Mouse (Mus musculus) lung, postnatal 10 days (tissue): ENCODE measurements around the gene Nudt17.
"Not testable (repeated sequence)": the region's sequence is repeated elsewhere in the genome, so short reads cannot be mapped to it uniquely, and the experiment has no call there.

Source experiments
- DNase-seq: peaks from one replicate; pipeline ENCODE4 v3.0.0; 2021

The Nudt17 gene

DNA sequence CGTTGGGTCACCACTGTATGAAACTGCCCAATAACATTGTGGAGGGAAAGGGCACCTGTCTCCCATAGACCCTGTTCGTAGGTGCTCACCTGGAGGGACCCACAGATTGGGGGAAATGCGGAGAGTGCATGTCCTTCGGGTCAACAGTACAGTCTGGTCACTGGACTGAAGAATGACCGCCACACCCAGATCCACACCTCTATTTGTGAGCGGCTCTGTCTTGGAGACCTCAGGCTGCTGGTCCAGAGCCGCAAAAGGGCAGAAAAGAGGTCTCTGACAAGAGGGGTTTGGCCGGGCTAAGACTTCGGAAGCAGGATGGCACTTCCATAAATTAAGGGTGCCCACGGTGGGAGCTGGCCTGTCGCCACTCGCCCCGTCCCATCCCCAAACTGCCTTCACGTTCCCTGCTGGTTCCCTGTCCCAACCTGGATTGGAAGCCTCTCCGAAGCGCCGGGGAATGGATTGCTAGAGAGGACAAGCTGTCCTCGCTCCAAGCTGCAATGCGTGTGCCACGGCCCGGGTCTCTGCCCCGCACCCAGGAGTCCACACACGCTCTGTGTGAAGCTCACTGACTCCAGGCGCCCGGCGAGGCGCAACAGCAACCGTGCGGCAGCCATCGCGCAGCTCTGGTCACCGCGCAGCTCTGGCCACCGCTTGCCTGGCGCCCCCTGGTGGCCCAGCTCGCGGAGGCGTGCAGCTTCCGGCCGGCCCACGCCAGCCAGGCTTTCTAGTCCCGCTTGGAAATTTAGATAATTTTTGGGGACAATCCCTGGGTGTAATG lies at the start of gene Nudt17:
TSS of gene Nudt17 (minus strand) at position 660 of the 781 bp plus-strand sequence.
- peak; percentile 86 for DNase-seq

- no peak for DNase-seq
Measured at GRCm38 (mm10) chr3:96757691-96758090, 49.3 kb upstream of the Nudt17 start.

GRCm38 (mm10) chr3:96755935-96756334 lies 47.6 kb upstream of the Nudt17 start:
- DNase-seq: no peak

- DNase-seq: no peak
Measured at GRCm38 (mm10) chr3:96746829-96747228, 38.5 kb upstream of the Nudt17 start.

DNA sequence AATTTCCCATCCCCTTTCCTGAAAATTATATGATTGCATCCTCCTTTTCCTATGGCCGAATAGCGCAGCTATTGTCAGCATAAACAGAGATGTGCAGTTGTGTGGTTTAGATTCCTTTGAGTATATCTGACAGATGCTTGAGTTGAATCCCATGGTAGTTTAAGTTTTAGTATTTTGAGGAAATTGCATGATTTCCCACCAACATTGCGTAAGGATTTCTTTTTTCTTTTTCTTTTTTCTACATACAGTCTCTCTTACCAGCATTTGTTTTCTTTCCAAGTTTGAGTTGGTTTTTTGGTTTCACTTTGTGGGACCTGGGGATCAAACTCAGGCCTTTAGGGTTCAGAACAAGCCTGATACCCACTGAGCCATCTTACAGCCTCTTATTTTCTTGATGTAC lies 36.0 kb upstream of the Nudt17 start:
- DNase-seq: no peak

- DNase-seq: not testable (repeated sequence)
Measured at GRCm38 (mm10) chr3:96740279-96740678, 31.9 kb upstream of the Nudt17 start.

DNA sequence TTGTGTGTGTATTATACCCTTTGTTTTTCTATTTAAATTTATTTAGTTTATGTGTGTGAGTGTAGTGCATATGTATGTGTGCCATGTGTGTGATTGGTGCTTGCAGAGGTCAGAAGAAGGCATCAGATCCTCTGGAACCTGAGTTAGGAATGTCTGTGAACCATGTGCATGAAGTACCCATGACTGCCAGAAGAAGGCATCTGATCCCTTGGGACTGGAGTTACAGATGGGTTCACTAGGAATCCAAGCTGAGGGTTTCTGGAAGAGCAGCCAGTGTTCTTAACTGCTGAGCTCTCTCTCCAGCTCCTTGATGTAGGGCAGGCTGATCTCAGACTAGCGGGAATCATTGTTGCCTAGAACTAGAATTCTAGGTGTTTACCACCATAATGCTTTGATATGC lies 29.6 kb upstream of the Nudt17 start:
- DNase-seq: peak; percentile 23

- no peak for DNase-seq
Measured at GRCm38 (mm10) chr3:96737013-96737740, 28.8 kb upstream of the Nudt17 start.

DNA sequence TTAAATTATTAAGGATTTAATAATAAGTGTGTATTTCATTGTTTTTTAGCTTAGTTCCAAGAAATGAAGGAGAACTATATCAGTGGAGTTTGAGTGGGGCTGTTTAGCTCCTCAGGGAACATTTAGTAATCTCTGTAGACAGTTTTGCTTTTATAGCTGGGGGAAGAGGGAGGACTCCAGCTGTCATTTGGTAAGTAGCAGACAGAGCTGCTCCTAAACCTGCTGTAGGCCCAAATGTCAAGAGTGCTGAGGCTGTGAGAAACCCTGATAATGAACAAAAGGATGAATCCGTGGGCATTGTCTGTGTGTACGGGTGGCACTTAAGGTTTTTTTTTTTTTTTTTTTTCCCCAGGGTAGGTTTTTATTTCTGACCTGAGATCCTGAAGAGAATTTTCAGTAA lies 26.8 kb upstream of the Nudt17 start:
- no peak for DNase-seq

GRCm38 (mm10) chr3:96733984-96734383 lies 25.6 kb upstream of the Nudt17 start:
- DNase-seq: no peak

- DNase-seq: no peak
Measured at GRCm38 (mm10) chr3:96730785-96731184, 22.4 kb upstream of the Nudt17 start.

- DNase-seq: no peak
Measured at GRCm38 (mm10) chr3:96729403-96729784, 21.0 kb upstream of the Nudt17 start.

GRCm38 (mm10) chr3:96728634-96729402 lies 20.5 kb upstream of the Nudt17 start:
- DNase-seq: no peak

- no peak for DNase-seq
Measured at GRCm38 (mm10) chr3:96727828-96728633, 19.7 kb upstream of the Nudt17 start.

DNA sequence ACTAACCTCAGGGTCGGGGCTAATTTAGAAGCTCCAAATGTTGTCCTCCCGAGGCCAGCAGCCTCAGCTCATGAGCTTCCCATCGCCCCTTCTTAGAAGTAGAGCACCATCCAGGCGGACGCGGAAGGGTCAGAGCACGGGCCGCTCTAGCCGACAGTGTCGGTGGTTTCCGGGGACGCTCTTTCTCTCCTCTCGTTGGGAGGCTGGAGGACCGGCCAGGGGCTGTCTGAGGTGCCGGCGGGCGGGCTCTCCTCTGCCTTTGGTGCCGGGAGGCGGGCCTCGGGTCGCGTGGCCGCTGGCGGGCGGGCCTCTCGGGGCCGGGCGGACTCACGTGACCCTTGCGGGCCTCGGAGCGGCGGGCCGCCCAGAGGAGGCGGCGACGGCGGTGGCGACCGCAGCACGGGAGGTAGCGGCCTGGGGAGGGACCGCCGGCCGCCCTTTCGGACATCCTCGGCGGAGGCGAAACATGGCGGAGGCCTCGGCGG lies 19.0 kb upstream of the Nudt17 start, which contains the start of the genes Polr3c and Rnf115:
TSS of gene Polr3c (minus strand) at position 286 of the 485 bp plus-strand sequence.
TSS of gene Rnf115 (plus strand) at position 322 of the 485 bp plus-strand sequence.
- peak; percentile 98 for DNase-seq

GRCm38 (mm10) chr3:96719173-96719572 lies 10.8 kb upstream of the Nudt17 start:
- peak; percentile 66 for DNase-seq

DNA sequence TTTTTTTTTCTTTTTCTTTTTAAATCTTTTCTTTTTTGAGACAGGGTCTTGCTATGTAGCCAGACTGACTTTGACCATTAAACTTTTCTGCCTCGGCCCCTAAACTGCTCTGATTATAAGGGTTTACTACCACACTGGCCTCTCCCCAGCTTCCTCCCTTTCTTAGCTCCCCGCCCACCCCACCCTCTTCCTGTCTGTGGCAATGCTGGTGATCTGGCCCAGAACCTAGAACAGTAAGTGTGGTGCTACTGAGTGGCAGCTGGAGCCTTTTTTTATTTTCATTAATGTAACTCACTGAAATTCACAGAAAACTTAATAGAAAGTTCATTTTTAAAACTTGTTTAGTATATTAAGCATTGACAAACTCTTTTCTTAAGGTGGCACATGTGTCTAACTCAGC lies 7.5 kb upstream of the Nudt17 start:
- no peak for DNase-seq

DNA sequence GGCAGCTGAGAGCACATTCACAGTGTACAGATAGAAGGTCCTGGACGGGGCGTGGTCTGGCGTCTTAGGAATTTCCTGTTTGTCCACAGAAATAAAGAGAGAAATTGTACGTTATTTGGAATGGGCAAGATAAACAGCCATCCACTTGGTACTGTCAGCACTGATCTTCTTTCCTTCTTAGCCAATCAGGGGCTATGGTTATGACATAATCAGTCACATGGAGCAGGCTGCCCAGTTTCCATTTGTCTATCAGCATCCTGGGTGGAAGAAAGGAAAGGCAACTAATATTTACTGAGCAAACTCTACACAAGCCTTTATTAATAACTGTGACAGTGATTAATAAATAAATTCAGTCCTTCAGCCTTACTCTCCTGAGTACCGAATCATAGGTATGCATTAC lies 5.9 kb upstream of the Nudt17 start:
- DNase-seq: no peak

- DNase-seq: no peak
Measured at GRCm38 (mm10) chr3:96708684-96709064, 312 bp upstream of the Nudt17 start.

DNA sequence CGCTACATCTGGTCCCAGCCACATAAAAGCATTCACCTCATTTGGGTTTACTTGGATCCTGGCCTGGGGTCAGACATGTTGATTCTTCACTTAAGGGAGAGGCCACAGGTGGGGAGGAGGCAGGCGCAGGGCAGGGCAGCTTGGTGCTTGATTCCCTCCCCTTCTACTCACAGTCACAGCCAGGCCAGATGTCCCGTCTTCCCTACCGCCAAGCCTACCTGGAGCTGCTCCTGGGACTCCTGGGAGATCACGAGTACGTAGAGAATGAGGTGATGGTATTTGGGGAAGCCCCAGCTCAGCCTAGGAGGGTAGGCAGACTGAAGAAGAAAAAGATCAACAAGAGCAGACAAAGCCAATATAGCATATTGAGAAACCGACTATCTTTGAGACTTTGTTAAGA lies 1.4 kb downstream of the Nudt17 start:
- DNase-seq: no peak

DNA sequence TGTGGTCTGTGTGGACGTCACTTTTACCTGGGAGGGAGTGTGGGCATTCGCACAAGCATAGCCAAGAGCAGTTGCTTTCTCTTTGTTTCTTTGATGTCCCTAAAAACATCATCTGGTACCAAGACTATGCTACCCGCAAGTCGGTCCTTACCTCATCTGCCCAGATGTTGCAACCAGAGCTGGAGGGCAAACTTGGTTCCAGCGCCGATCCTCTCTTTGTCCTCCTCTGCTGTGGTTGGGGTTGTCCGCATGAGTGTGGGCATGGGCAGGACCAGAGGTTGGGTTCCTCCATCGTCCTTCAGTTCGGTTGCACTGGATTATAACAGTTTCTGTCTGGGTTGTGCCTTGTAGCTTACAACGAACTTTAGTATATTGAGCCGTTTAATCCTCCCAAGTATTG lies 2.1 kb downstream of the Nudt17 start:
- no peak for DNase-seq

GRCm38 (mm10) chr3:96704778-96705177 lies 3.6 kb downstream of the Nudt17 start:
- DNase-seq: peak; percentile 41
